Mouse (Mus musculus): ENCODE data around the gene Sgo2b. TPM values are rescaled to one million over a fixed set of nuclear protein-coding genes. Genes with fewer than 3 reads are reported as not detected.
A peak's percentile ranks its signal among the peaks of the same experiment; 100 is the strongest.
"Not testable (repeated sequence)": the region's sequence is repeated elsewhere in the genome, so short reads cannot be mapped to it uniquely, and the experiment has no call there.

The Sgo2b gene
- total RNA-seq (2021): not detected

DNA sequence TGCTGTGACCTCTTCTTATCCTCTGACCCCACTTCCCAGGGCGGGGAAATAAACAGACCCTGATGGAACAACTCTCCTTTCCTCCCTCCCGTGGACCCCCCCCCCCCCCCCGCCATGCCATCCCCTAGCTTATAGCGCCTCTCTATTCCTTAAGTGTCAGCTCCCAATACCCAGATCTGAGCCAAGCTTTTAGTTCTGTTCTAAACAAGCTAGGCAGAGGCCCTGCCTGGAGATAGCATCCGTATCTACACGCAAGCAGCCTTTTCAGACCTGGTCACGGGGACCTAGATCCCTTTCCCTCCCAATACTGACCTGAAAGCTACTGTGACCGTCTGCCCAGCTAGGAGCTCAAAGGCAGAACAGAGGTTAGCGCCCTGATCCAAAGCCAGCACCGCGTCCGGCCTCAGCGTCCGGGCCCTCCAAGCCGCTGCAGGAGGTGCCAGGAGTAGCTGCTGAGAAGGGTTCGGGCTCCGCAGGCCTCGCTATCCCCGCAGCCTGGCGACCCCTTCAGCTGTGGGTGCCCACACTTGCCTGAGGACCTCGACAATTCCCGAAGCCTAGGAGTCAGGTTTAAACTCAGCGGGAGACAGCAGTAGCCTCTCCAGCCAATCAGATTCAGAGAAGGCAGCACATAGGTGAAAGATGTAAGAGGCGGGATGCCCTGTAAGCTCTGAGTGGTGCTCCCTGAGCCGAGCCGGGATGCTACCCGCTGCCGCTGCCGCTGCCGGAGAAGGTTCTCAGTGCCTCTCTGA lies at the start of gene Sgo2b:
Gene Sgo2b, minus strand, starts transcription at position 623 of the 752 bp plus-strand sequence.
- intact Hi-C loops (cut with DNase I): no loop called here
- DNase-seq (ENCODE audit: extremely low spot score in 1 of 2, low spot score in 2 of 2): peak in 1 of 2 experiments; percentile 12

GRCm38 (mm10) chr8:63970612-63971391 lies 18.8 kb upstream of the Sgo2b start:
- intact Hi-C loops (cut with DNase I); DNase-seq (ENCODE audit: extremely low spot score in 1 of 2, low spot score in 2 of 2): not testable (repeated sequence)

DNA sequence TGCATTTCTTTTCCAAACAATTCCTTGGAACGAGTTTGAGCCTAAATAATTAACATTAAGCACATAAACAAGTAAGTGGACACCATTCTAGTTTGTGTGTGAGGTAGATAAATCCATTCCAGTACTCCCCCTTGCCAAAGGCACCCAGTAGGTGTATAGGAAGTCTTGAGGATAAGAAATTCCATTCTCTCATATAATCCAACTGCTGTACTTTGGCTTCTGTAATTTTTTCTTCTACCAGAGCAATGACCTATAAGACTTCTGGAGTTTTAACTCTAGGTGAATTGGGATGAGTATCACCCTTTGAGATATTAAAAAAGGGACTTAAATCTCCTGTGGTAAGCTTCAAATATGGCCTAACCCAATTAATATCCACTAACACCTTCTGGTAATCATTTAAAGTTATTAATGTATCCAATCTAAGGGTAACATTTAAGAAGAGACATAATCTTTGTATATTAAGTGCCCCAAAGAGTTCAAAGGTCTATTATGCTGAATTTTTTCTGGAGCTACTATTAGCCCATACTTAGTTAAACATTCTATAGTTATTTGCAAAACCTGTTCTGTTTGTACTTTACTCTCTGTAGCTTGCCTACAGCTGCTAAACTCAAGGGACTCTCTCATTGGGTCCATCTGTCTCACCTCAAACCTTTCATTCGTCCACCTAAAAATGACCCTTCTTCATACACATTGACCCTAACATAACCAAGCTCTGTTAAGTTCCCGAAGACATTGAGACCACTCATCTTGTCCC lies 9.2 kb upstream of the Sgo2b start:
- DNase-seq (ENCODE audit: extremely low spot score in 1 of 2, low spot score in 2 of 2): no peak
- intact Hi-C loops (cut with DNase I): no loop called here

GRCm38 (mm10) chr8:63953802-63954201 lies 1.8 kb upstream of the Sgo2b start:
- intact Hi-C loops (cut with DNase I); DNase-seq (ENCODE audit: extremely low spot score in 1 of 2, low spot score in 2 of 2): not testable (repeated sequence)

GRCm38 (mm10) chr8:63933171-63933570 lies 18.9 kb downstream of the Sgo2b start:
- DNase-seq (ENCODE audit: extremely low spot score in 1 of 2, low spot score in 2 of 2): no peak
- intact Hi-C loops (cut with DNase I): no loop called here

DNA sequence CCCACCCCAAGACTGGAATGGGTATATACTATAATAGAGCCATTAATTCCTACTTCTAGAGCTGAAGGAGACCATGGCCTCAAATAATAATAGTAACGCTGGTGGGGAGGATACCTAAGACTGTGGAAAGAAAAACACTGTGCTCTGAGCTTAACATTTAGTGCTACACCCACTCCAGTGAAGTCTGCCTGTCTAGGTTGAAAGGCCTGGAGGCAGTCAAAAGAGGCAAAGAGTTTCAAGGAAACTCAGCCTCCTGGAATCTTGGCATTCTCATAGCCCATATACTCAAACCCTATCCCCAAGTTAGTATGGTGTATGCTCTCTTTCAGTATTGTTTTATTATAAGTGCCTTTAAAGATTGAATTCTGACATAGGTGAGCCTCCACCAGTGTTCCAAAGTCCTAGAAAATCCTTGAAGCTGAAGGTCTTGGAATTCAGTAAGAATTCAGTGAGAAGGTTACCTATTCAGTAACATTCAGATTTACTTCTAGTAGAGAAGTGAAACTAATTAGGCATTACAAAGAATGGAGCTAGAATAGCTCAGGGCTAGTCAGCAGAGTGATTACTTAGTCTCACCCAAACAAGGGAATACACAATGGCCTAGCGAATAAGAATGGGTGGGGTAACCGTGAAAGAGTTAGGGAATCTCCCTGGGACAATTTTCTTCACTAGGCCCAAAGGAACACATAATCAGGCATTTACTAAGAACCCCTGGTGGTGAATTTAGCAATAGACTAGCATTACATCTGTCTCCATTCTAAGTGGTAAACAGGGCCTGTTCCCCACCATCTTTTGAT lies 22.5 kb downstream of the Sgo2b start:
- no peak for DNase-seq (ENCODE audit: extremely low spot score in 1 of 2, low spot score in 2 of 2)
- intact Hi-C loops (cut with DNase I): no loop called here

- no peak for DNase-seq (ENCODE audit: extremely low spot score in 1 of 2, low spot score in 2 of 2)
- intact Hi-C loops (cut with DNase I): no loop called here
Measured at GRCm38 (mm10) chr8:63921257-63921960, 30.6 kb downstream of the Sgo2b start.

GRCm38 (mm10) chr8:63895096-63895495 lies 57.0 kb downstream of the Sgo2b start:
- intact Hi-C loops (cut with DNase I): no loop called here
- no peak for DNase-seq (ENCODE audit: extremely low spot score in 1 of 2, low spot score in 2 of 2)

DNA sequence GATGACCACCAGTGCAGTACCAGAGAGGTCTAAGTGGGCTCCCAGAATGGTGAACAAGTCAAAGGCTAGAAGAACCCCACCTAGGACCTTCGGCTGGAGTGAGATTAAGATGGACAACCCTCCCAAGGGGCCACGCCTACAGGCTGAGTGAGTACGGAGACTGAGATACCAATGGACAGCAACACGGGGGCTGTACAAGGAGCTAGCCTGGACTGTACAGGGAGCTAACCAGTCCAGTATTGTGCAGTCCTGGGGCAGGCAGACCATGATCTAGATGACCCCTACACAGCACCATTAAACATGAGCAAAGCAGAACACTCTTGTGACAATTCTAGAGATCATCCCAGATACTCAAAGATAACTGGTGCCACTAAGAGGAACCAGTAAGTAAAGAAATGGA lies 73.7 kb downstream of the Sgo2b start:
- no peak for DNase-seq (ENCODE audit: extremely low spot score in 1 of 2, low spot score in 2 of 2)
- intact Hi-C loops (cut with DNase I): loop anchor here (5.0 to 10.0 kb wide), 2 partner anchors 1004 to 1801 kb away; no protein-coding TSS in a partner anchor

DNA sequence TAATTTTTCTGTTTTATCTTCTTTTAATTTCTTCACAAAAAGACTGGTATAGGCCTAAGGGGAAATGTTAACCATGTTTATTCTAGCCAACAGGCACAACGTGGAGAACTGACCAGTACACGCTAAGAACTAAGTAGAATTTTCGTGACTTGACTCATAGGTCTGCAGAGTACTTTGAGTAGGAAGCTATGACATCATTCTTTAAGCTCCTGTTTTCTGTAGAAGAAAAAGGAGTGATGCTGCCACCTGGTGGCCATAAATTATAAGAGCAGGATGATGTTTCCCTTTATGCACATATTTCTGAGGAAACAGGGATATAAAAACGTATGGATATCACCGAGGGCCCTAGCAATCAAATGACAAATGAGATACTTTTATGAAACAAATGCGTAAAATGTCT lies 74.7 kb downstream of the Sgo2b start:
- DNase-seq (ENCODE audit: extremely low spot score in 1 of 2, low spot score in 2 of 2): peak; percentile 62 to 87
- intact Hi-C loops (cut with DNase I): loop anchor here (5.0 to 10.0 kb wide), 2 partner anchors 1003 to 1800 kb away; no protein-coding TSS in a partner anchor

GRCm38 (mm10) chr8:63876949-63877348 lies 75.1 kb downstream of the Sgo2b start:
- DNase-seq (ENCODE audit: extremely low spot score in 1 of 2, low spot score in 2 of 2): no peak
- intact Hi-C loops (cut with DNase I): loop anchor here (5.0 to 10.0 kb wide), 2 partner anchors 1002 to 1800 kb away; no protein-coding TSS in a partner anchor

Data from left cerebral cortex, postnatal 10 days (tissue).